8 mouse cellular contexts compared by ENCODE assay signal in genomic region chr7:142659181-142659681, GRCm38 (mm10). TPM values are rescaled to one million over a fixed set of nuclear protein-coding genes. Genes with fewer than 3 reads are reported as not detected.
A peak's percentile ranks its signal among the peaks of the same experiment; 100 is the strongest.
DNase-seq lines count a peak whose midpoint lies in the region; ATAC-seq and TF ChIP-seq lines count a peak whose summit lies in the region.

No protein-coding gene starts in this region.

- peaks cover 10% of the 10 kb centered on the region for H3K36me3 ChIP-seq in kidney, embryonic 15.5 days
- no peaks in the 10 kb centered on the region for H3K36me3 ChIP-seq in hindbrain, embryonic 11.5 days (ENCODE audit: control insufficient read depth, insufficient read depth, low read length)
- peaks cover 17% of the 10 kb centered on the region for H3K36me3 ChIP-seq in lung, embryonic 14.5 days (ENCODE audit: insufficient read depth)
- peaks cover 4% of the 10 kb centered on the region; the same call in 1 of the 2 replicates for H3K36me3 ChIP-seq in stomach, embryonic 15.5 days

- H3K27ac ChIP-seq in kidney, embryonic 15.5 days = peak overlapping the region; percentile 93
- peak overlapping the region; percentile 36; the same call in 1 of the 2 replicates for H3K27ac ChIP-seq in hindbrain, embryonic 11.5 days (ENCODE audit: low read depth, low read length)
- H3K27ac ChIP-seq in lung, embryonic 14.5 days (ENCODE audit: low read depth) = peak overlapping the region; percentile 95
- peak overlapping the region; percentile 91 for H3K27ac ChIP-seq in stomach, embryonic 15.5 days

- 0 out of 2 replicates have a peak, but pooled peaks have one; percentile 5 for TF ChIP-seq CTCF in lung, embryonic 14.5 days (IDR thresholded peaks at IDR 0.05; ENCODE audit: low read depth)

- WGBS in kidney, embryonic 15.5 days = 2% methylated on average over 63 of the region's 70 CpGs
- under 1% methylated on average over 35 of the region's 70 CpGs for WGBS in hindbrain, embryonic 11.5 days
- WGBS in lung, embryonic 14.5 days = under 1% methylated on average over 68 of the region's 70 CpGs
- 1% methylated on average over 66 of the region's 70 CpGs for WGBS in stomach, embryonic 15.5 days

- H3K27me3 ChIP-seq in kidney, embryonic 15.5 days = peaks cover 98% of the 10 kb centered on the region
- peaks cover 96% of the 10 kb centered on the region for H3K27me3 ChIP-seq in hindbrain, embryonic 11.5 days (ENCODE audit: control insufficient read depth, insufficient read depth, low read length)
- H3K27me3 ChIP-seq in lung, embryonic 14.5 days (ENCODE audit: insufficient read depth, low read length) = peaks cover 91% of the 10 kb centered on the region
- H3K27me3 ChIP-seq in stomach, embryonic 15.5 days (replicated peaks) = peaks cover 71% of the 10 kb centered on the region

- H3K9ac ChIP-seq in kidney, embryonic 15.5 days = peak overlapping the region; percentile 71
- 0 out of 2 replicates have a peak overlapping the region, but pooled peaks have one; percentile 19 for H3K9ac ChIP-seq in hindbrain, embryonic 11.5 days (ENCODE audit: low read depth, low read length)
- H3K9ac ChIP-seq in lung, embryonic 14.5 days = peak overlapping the region; percentile 83
- peak overlapping the region; percentile 61 for H3K9ac ChIP-seq in stomach, embryonic 15.5 days

- peaks cover 72% of the 10 kb centered on the region for H3K4me1 ChIP-seq in kidney, embryonic 15.5 days
- H3K4me1 ChIP-seq in hindbrain, embryonic 11.5 days (replicated peaks; ENCODE audit: control insufficient read depth, insufficient read depth, low read length) = peaks cover 20% of the 10 kb centered on the region
- no peaks in the 10 kb centered on the region for H3K4me1 ChIP-seq in lung, embryonic 14.5 days (ENCODE audit: insufficient read depth)
- H3K4me1 ChIP-seq in stomach, embryonic 15.5 days = peaks cover 33% of the 10 kb centered on the region

- peak overlapping the region; percentile 78 for H3K4me2 ChIP-seq in kidney, embryonic 15.5 days
- peak overlapping the region; percentile 46 for H3K4me2 ChIP-seq in hindbrain, embryonic 11.5 days (replicated peaks; ENCODE audit: low read depth, low read length)
- H3K4me2 ChIP-seq in lung, embryonic 14.5 days = peak overlapping the region; percentile 73
- peak overlapping the region; percentile 66 for H3K4me2 ChIP-seq in stomach, embryonic 15.5 days

- H3K9me3 ChIP-seq in kidney, embryonic 15.5 days (replicated peaks) = no peaks in the 10 kb centered on the region
- no peaks in the 10 kb centered on the region for H3K9me3 ChIP-seq in hindbrain, embryonic 11.5 days (ENCODE audit: control insufficient read depth, low read length)
- no peaks in the 10 kb centered on the region for H3K9me3 ChIP-seq in lung, embryonic 14.5 days (ENCODE audit: low read depth, low read length)
- H3K9me3 ChIP-seq in stomach, embryonic 15.5 days = no peaks in the 10 kb centered on the region

- H3K4me3 ChIP-seq in kidney, embryonic 15.5 days (replicated peaks) = peak overlapping the region; percentile 61
- peak overlapping the region; percentile 35 for H3K4me3 ChIP-seq in hindbrain, embryonic 11.5 days (ENCODE audit: low read depth, low read length)
- peak overlapping the region; percentile 60 for H3K4me3 ChIP-seq in lung, embryonic 14.5 days (ENCODE audit: low read depth, low read length)
- peak overlapping the region; percentile 53 for H3K4me3 ChIP-seq in stomach, embryonic 15.5 days (replicated peaks)

- DNase-seq in kidney, adult 9 months = no peak
- DNase-seq in embryo, embryonic 9.5 days (ENCODE audit: extremely low spot score) = peak; percentile 67
- DNase-seq in hindbrain, embryonic 11.5 days (ENCODE audit: low spot score) = no peak
- peak; percentile 88 for DNase-seq in lung, embryonic 14.5 days
- DNase-seq in thymus, postnatal 10 days (ENCODE audit: low spot score in 2 of 2) = no peak
- no peak for DNase-seq in layer of hippocampus, postnatal 25 days (ENCODE audit: extremely low spot score in 1 of 2, low spot score in 1 of 2)

- ATAC-seq in kidney, embryonic 15.5 days (replicated peaks; ENCODE audit: low FRiP score) = peak; percentile 71
- peak; percentile 59 for ATAC-seq in hindbrain, embryonic 11.5 days (ENCODE audit: low FRiP score)
- peak; percentile 70 for ATAC-seq in lung, embryonic 14.5 days (ENCODE audit: insufficient read depth)
- peak; percentile 57 for ATAC-seq in stomach, embryonic 15.5 days (ENCODE audit: insufficient read depth, low FRiP score, low read depth)

RNA-seq across cellular contexts. Expression of gene Igf2, which starts 7.4 kb away (rescaled TPM):
- polyA plus RNA-seq in kidney, embryonic 15.5 days (2015; fragmentation: Nextera tagmentation; extraction: Ambion mirVana) = 693 and 696 TPM in 2 replicates
- 189 and 268 TPM in 2 replicates for polyA plus RNA-seq in hindbrain, embryonic 11.5 days (2014; fragmentation: Nextera tagmentation; extraction: Ambion mirVana)
- polyA plus RNA-seq in lung, embryonic 14.5 days (2014; fragmentation: Nextera tagmentation; extraction: Ambion mirVana) = 437 and 452 TPM in 2 replicates
- polyA plus RNA-seq in stomach, embryonic 15.5 days (2015; fragmentation: Nextera tagmentation; extraction: Ambion mirVana) = 964 and 1,001 TPM in 2 replicates
- total RNA-seq in layer of hippocampus, postnatal 25 days (2021) = 10 to 100 TPM; 63.1 to 72.7 TPM

RNA-seq across cellular contexts. Expression of gene Gm49394, which starts 10.5 kb away (rescaled TPM):
- polyA plus RNA-seq in kidney, embryonic 15.5 days (2015; fragmentation: Nextera tagmentation; extraction: Ambion mirVana) = not detected in 2 replicates
- polyA plus RNA-seq in hindbrain, embryonic 11.5 days (2014; fragmentation: Nextera tagmentation; extraction: Ambion mirVana) = not detected in 2 replicates
- not detected in 2 replicates for polyA plus RNA-seq in lung, embryonic 14.5 days (2014; fragmentation: Nextera tagmentation; extraction: Ambion mirVana)
- 0.10 and 0.14 TPM in 2 replicates for polyA plus RNA-seq in stomach, embryonic 15.5 days (2015; fragmentation: Nextera tagmentation; extraction: Ambion mirVana)
- under 1 TPM; 0.34 to 0.56 TPM for total RNA-seq in layer of hippocampus, postnatal 25 days (2021)

Comparison
In these comparisons a context has a peak if more than half of its experiments do, and no peak if none do; other contexts are left out.
1. H3K27ac ChIP-seq: peak in every context shown above with its lines; median percentile 95 in lung, embryonic 14.5 days; 93 in kidney, embryonic 15.5 days; 91 in stomach, embryonic 15.5 days; 36 in hindbrain, embryonic 11.5 days.
2. H3K9ac ChIP-seq: peak in every context shown above with its lines; median percentile 83 in lung, embryonic 14.5 days; 71 in kidney, embryonic 15.5 days; 61 in stomach, embryonic 15.5 days; 19 in hindbrain, embryonic 11.5 days.
3. DNase-seq: peak in embryo, embryonic 9.5 days (single experiment) and lung, embryonic 14.5 days (single experiment); none in kidney, adult 9 months (single experiment), hindbrain, embryonic 11.5 days (single experiment), thymus, postnatal 10 days (0 of 2) and layer of hippocampus, postnatal 25 days (0 of 2).
4. Peak in every context shown above with its lines, with median percentiles within 50 percentile points of each other: ATAC-seq, H3K4me2 ChIP-seq and H3K4me3 ChIP-seq.